Mouse (Mus musculus) neural tube, embryonic 14.5 days (tissue): ENCODE measurements around the gene Slit3. TPM values are rescaled to one million over a fixed set of nuclear protein-coding genes. Genes with fewer than 3 reads are reported as not detected.
A peak's percentile ranks its signal among the peaks of the same experiment; 100 is the strongest.

Experiments used
- ATAC-seq: fragments of 200-750 bp; cut with Nextera tagmentation; 2 replicates; pipeline ENCODE4 v1.8.0; 2017; ENCODE audit warnings: low read depth, mild to moderate bottlenecking, moderate TSS enrichment, moderate library complexity
- H3K27ac ChIP-seq: fragments of 300-500 bp; sonication (generic); 2 replicates; pipeline ENCODE4 v1.5.1; 2014; ENCODE audit warnings: low read depth, mild to moderate bottlenecking, control low read depth, low read length, moderate library complexity, mixed read lengths
- H3K27me3 ChIP-seq: fragments of 300-500 bp; sonication (generic); 2 replicates; pipeline ENCODE4 v1.6.1; 2014; ENCODE audit warnings: low read length; ENCODE audit not compliant: control insufficient read depth, insufficient read depth
- H3K36me3 ChIP-seq: fragments of 300-500 bp; sonication (generic); 2 replicates; pipeline ENCODE4 v1.6.1; 2014; ENCODE audit warnings: low read length, mixed read lengths; ENCODE audit not compliant: control insufficient read depth, insufficient read depth
- H3K4me1 ChIP-seq: fragments of 300-500 bp; sonication (generic); 2 replicates; pipeline ENCODE4 v1.6.1; 2014; ENCODE audit warnings: low read length; ENCODE audit not compliant: control insufficient read depth, insufficient read depth
- H3K4me2 ChIP-seq: fragments of 300-500 bp; sonication (generic); 2 replicates; pipeline ENCODE4 v1.6.1; 2014; ENCODE audit warnings: mild to moderate bottlenecking, low read depth, low read length, control low read depth
- H3K4me3 ChIP-seq: fragments of 300-500 bp; sonication (generic); 2 replicates; pipeline ENCODE4 v1.5.1; 2014; ENCODE audit warnings: low read depth, low read length, control low read depth, mixed read lengths
- H3K9ac ChIP-seq: fragments of 300-500 bp; sonication (generic); replicated peaks from 2 replicates; pipeline ENCODE4 v1.6.1; 2014; ENCODE audit warnings: low read depth, mild to moderate bottlenecking, control low read depth, low read length, mixed read lengths
- H3K9me3 ChIP-seq: fragments of 300-500 bp; sonication (generic); 2 replicates; pipeline ENCODE4 v1.6.1; 2016; ENCODE audit warnings: low read length; ENCODE audit not compliant: control insufficient read depth
- WGBS: fragments of 180-500 bp; shearing (Covaris S2); extraction: QIAGEN DNeasy Blood & Tissue Kit; methylation state at CpG from one replicate; pipeline ENCODE4 v1.1.7; 2014; 5-methylcytosine and 5-hydroxymethylcytosine counted together
- polyA plus RNA-seq: library from polyadenylated mRNA; unstranded; fragments of >200 nt; fragmentation: Nextera tagmentation; extraction: Ambion mirVana; gene quantifications from 2 replicates; pipeline ENCODE4 v1.2.1, GENCODE M21; 2014

Gene Slit3
- polyA plus RNA-seq, 1 experiment from 2014 or later, result 14.6 TPM

DNA sequence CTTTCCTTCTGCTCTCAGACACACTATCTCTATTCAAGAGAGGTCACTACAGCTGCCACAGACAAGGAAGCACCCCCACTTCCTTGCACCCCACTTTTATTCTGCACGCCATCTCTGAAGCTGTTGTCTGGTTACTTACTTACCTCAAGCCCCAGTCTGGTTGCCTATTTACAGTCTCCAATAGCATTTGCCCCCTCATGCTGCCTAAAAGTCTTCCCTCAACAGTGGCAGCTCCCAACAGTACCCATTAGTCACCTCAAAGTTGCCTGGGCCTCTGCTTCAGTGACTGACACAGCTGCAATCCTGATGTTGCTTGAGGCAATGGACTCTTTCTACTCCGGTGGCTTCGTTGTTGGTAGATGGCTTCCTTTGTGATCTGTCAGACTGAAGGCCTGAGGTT, 42.4 kb downstream of the Slit3 start:
- H3K27me3 ChIP-seq, result no peaks in the 10 kb centered on the region; the same call in 1 of the 2 replicates
- no peak overlapping the region for H3K27ac ChIP-seq
- no peaks in the 10 kb centered on the region for H3K9me3 ChIP-seq
- no peaks in the 10 kb centered on the region for H3K36me3 ChIP-seq
- WGBS, result 98% methylated on average over 3 of the region's 3 CpGs
- H3K4me2 ChIP-seq, result no peak overlapping the region
- no peak for ATAC-seq
- no peak overlapping the region for H3K9ac ChIP-seq
- no peaks in the 10 kb centered on the region for H3K4me1 ChIP-seq
- H3K4me3 ChIP-seq, result no peak overlapping the region

DNA sequence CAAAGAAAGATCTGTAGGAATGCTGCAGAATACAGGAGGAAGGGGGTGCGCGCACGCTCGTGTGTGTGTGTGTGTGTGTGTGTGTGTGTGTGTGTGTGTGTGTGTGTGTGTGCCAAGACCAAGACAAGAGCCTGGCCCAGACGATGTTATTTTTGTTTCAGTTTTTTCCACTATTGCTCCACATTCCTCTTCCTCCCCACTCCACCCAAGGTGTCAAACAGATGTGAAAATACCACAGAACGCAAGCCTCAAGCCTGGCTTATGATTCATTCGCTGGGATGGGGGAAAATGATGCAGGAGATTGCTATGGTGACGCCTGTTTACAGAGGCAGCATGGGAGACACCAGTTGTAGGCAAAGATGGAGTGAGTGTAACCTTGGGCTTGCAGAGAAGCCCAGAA, 46.2 kb downstream of the Slit3 start:
- H3K9ac ChIP-seq, result no peak overlapping the region
- no peaks in the 10 kb centered on the region; the same call in 1 of the 2 replicates for H3K27me3 ChIP-seq
- WGBS, result 86% methylated on average over 7 of the region's 8 CpGs
- H3K4me3 ChIP-seq, result no peak overlapping the region
- no peak overlapping the region for H3K27ac ChIP-seq
- no peaks in the 10 kb centered on the region for H3K4me1 ChIP-seq
- H3K4me2 ChIP-seq, result no peak overlapping the region
- no peaks in the 10 kb centered on the region for H3K36me3 ChIP-seq
- ATAC-seq, result no peak
- H3K9me3 ChIP-seq, result no peaks in the 10 kb centered on the region

GRCm38 (mm10) chr11:35171505-35171904, 50.5 kb downstream of the Slit3 start:
- Histone ChIP-seq H3K27me3 (no peaks in the 10 kb centered on the region; the same call in 1 of the 2 replicates), H3K4me1 (no peaks in the 10 kb centered on the region), H3K4me2 (no peak overlapping the region), H3K4me3 (no peak overlapping the region), H3K27ac (no peak overlapping the region), H3K9me3 (no peaks in the 10 kb centered on the region), H3K9ac (no peak overlapping the region), H3K36me3 (no peaks in the 10 kb centered on the region)
- ATAC-seq, result no peak
- WGBS, result 92% methylated on average over 6 of the region's 6 CpGs

- no peak overlapping the region for H3K4me3 ChIP-seq
- H3K27ac ChIP-seq, result no peak overlapping the region
- ATAC-seq, result no peak
- WGBS, result 85% methylated on average over 7 of the region's 7 CpGs
- H3K27me3 ChIP-seq, result no peaks in the 10 kb centered on the region
- 0 out of 2 replicates have a peak, but pooled peaks cover 2% of the 10 kb centered on the region for H3K4me1 ChIP-seq
- H3K9me3 ChIP-seq, result no peaks in the 10 kb centered on the region
- H3K36me3 ChIP-seq, result no peaks in the 10 kb centered on the region
- no peak overlapping the region for H3K4me2 ChIP-seq
- no peak overlapping the region for H3K9ac ChIP-seq
Measured at GRCm38 (mm10) chr11:35177564-35177963, 56.5 kb downstream of the Slit3 start.

DNA sequence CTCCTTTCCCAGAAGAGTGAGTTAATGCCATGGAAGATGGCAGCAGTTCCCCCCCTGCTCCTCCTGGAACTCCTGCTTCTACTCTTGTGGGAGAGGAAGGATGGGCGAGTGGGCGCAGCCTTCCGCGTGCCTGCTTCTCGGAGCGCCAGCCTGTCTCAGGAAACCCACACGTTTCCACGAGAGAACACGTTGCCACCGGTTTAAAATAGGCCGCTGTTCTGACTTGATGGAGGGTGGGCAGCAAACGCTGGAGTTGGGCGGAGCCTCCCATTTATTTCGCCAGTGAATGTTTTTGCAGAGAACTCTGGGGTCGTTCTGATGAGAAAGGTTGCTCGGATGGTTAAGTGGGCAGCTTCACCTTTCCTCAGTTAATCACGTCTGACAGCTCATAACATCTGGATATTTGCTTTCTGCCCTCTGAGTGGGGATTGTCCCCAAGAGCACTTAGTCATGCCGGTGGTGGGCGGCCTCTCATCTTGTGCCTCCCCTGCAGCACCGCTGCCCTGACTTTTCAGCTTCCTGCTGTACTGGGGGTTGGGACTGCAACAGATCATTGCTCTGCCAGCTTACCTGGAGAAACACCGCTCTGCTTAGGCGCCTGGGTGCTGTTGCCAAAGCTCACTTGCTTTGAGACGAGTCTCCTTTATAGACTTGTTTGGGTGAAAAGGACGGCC, 57.3 kb downstream of the Slit3 start:
- 47% methylated on average over 24 of the region's 24 CpGs for WGBS
- Histone ChIP-seq H3K9me3 (no peaks in the 10 kb centered on the region), H3K27me3 (no peaks in the 10 kb centered on the region), H3K36me3 (no peaks in the 10 kb centered on the region), H3K27ac (no peak overlapping the region), H3K4me3 (no peak overlapping the region), H3K9ac (no peak overlapping the region), H3K4me1 (peaks cover 7% of the 10 kb centered on the region; the same call in 1 of the 2 replicates), H3K4me2 (no peak overlapping the region)
- no peak for ATAC-seq

GRCm38 (mm10) chr11:35179305-35179704, 58.3 kb downstream of the Slit3 start:
- ATAC-seq, result no peak
- 33% methylated on average over 8 of the region's 8 CpGs for WGBS
- no peak overlapping the region for H3K4me2 ChIP-seq

GRCm38 (mm10) chr11:35182887-35183286, 61.9 kb downstream of the Slit3 start:
- WGBS, result 18% methylated on average over 5 of the region's 5 CpGs
- Histone ChIP-seq H3K4me2 (no peak overlapping the region), H3K27me3 (no peaks in the 10 kb centered on the region), H3K9me3 (no peaks in the 10 kb centered on the region), H3K27ac (no peak overlapping the region), H3K4me1 (peaks cover 7% of the 10 kb centered on the region; the same call in 1 of the 2 replicates), H3K9ac (no peak overlapping the region), H3K36me3 (no peaks in the 10 kb centered on the region), H3K4me3 (no peak overlapping the region)
- peak; percentile 75; the same call in 1 of the 2 replicates for ATAC-seq

More at GRCm38 (mm10) chr11:35179305-35179704, 58.3 kb downstream of the Slit3 start:
- no peak overlapping the region for H3K4me3 ChIP-seq
- no peaks in the 10 kb centered on the region for H3K36me3 ChIP-seq
- no peak overlapping the region for H3K27ac ChIP-seq
- H3K4me1 ChIP-seq, result peaks cover 7% of the 10 kb centered on the region; the same call in 1 of the 2 replicates
- no peak overlapping the region for H3K9ac ChIP-seq
- no peaks in the 10 kb centered on the region for H3K9me3 ChIP-seq
- no peaks in the 10 kb centered on the region for H3K27me3 ChIP-seq

DNA sequence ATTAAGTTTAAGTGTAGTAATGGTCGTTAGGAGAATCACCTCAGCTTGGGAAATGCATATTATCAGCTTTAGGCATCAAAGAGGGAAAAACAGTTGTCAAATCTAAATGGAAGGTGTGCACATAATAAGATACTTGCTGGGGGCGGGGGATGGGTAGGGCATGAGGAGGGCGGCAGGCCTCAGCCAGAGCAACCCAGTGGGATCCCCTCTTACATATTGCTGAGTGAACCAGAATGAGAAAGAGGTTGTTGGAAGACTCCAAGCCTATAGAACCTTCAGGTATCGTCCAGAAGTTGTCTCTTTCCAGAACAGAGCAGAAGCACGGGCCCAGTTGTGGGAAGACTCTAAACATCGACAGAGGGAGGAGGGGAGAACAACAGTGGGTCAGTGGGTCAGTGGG, 73.8 kb downstream of the Slit3 start:
- H3K9me3 ChIP-seq, result no peaks in the 10 kb centered on the region
- no peak overlapping the region for H3K9ac ChIP-seq
- no peak overlapping the region for H3K4me2 ChIP-seq
- H3K27ac ChIP-seq, result no peak overlapping the region
- ATAC-seq, result no peak
- H3K36me3 ChIP-seq, result no peaks in the 10 kb centered on the region
- H3K27me3 ChIP-seq, result peaks cover 4% of the 10 kb centered on the region; the same call in 1 of the 2 replicates
- WGBS, result 91% methylated on average over 6 of the region's 6 CpGs
- no peaks in the 10 kb centered on the region for H3K4me1 ChIP-seq
- H3K4me3 ChIP-seq, result no peak overlapping the region

GRCm38 (mm10) chr11:35196777-35197176, 75.8 kb downstream of the Slit3 start:
- no peak overlapping the region for H3K4me2 ChIP-seq
- H3K4me1 ChIP-seq, result no peaks in the 10 kb centered on the region
- H3K9me3 ChIP-seq, result no peaks in the 10 kb centered on the region
- no peak for ATAC-seq
- peaks cover 6% of the 10 kb centered on the region; the same call in 1 of the 2 replicates for H3K27me3 ChIP-seq
- 88% methylated on average over 7 of the region's 7 CpGs for WGBS
- no peaks in the 10 kb centered on the region for H3K36me3 ChIP-seq
- no peak overlapping the region for H3K9ac ChIP-seq
- no peak overlapping the region for H3K4me3 ChIP-seq
- H3K27ac ChIP-seq, result no peak overlapping the region
